Mouse (Mus musculus) erythroblast, embryonic 14.5 days (primary cell): Measurements from ENCODE around the gene Krt20.

ENCODE experiments used
- GATA1 ChIP-seq: IDR thresholded peaks from 2 replicates; pipeline ENCODE4 v1.6.1; 2012; ENCODE audit warnings: low read length, inconsistent platforms, mixed read lengths
- TAL1 ChIP-seq: IDR thresholded peaks from 3 replicates; pipeline ENCODE4 v1.6.1; 2012; ENCODE audit warnings: low read length, inconsistent platforms, mixed read lengths

DNA sequence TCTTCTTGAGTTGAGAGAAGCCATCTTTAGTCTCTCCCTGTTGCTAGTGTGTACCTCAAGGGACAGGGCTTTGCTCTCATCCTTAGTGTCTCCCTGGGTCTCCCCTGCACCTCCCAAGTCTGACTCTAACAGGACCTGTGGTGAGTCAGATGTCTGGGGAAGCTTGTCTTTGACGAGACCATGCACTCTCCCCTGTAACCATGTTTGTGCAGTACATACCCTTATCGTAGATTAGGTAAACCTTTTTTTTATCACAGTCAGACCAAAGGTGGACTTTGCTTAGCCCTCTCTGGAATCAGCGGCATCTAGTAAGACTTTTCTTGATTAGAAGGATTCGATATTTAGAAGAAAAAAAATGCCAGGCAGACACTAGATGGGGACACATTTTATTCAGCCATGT lies 16.1 kb upstream of the Krt20 start:
- no peak for TF ChIP-seq TAL1
- no peak for TF ChIP-seq GATA1
